Mouse (Mus musculus): ENCODE data around the gene Xpnpep2.

DNA sequence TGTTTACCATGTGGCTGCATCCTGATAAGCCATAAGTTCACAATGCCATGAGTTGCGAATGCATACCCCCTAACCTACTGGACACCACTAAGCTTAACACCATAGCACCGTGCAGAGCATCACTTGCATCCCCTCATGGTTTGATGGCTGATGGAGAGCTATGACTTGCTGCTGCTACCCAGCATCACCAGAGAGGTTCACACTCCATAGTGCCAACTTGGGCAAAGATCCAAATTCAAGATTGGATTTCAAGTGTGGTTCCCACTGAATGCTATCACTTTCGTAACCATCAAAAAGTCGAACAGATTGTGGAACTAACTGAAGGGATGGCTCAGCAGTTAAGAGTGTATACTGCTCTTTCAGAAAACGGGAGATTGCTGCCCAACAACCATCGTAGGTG, 47.0 kb downstream of the Xpnpep2 start:
- TF ChIP-seq CTCF (IDR thresholded peaks at IDR 0.05; ENCODE audit: insufficient read depth, low read length), result no peak
- TF ChIP-seq POLR2A (IDR thresholded peaks at IDR 0.05; ENCODE audit: borderline replicate concordance, extremely low read depth, low read depth, low read length), result no peak
